Mouse (Mus musculus): ENCODE measurements around the gene Yif1b.

Gene Yif1b

GRCm38 (mm10) chr7:29280801-29281200, 42.7 kb downstream of the Yif1b start:
- no peak for DNase-seq (ENCODE audit: low read depth, low spot score)

- DNase-seq (ENCODE audit: low read depth, low spot score): no peak
These were observed 43.3 kb downstream of the Yif1b start, which contains the start of gene Spint2 for GRCm38 (mm10) chr7:29281201-29282073. Gene Spint2, minus strand, starts transcription at chr7:29281912.

DNA sequence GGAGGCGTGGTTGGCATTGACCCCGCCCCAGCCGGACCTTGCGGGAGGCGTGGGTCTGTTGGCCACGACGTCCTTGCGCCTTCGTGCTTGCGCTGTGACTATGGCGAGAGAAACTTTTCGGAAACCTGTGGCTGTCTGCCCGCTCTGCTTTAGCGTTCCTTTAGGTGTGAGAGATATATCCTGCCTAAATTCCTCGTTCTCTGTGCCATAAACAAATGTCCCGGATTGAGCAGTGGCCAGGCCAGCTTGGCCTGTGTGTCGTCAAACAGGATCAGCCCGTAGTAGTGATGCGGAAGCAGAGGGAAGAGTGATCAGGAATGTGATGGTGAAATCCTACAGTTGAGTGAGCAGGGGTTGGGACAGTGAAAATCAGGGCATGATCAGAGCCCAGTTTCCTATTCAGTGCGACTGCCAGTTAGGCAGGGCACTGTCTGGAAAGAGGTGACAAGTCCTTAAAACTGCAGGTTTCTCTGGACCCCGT, 44.0 kb downstream of the Yif1b start:
- no peak for DNase-seq (ENCODE audit: low read depth, low spot score)

DNA sequence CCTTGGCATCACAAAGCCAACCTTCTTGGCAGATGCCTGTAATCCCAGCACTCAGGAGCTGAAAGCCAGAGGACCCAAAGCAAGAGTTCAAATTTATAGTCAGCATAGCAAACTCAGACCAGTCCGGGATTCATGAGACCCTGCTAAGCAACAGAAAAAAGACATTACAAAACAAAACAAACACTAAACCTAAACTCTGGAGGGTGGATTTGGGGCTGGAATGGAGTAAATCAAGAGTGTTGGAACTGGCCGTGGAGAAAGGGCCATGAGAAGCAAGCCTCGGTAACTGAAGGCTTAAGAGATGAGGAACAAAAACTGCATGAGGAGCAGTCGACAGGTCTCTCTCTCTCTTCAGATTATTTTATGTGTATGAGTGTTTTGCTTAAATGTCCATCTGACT, 45.7 kb downstream of the Yif1b start:
- no peak for DNase-seq (ENCODE audit: low read depth, low spot score)

DNA sequence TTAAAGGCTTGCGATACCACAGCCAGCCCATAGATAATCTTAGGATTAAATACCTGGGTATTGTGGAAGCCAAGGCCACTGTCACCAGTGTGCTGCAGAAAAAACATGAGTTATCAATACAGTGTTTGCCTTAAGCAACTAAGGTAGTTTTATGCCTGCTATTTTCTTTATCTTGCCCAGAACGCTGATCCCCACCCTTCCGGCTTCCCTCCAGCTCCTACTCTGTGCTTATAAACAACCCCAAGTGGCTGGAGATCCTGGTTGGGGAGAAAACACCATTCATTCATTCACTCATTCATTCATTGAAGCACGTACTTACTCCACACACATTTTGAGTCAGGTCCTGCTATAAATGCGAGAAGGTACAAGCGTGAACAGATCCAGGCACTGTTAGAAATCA, 46.4 kb downstream of the Yif1b start:
- no peak for DNase-seq (ENCODE audit: low read depth, low spot score)

GRCm38 (mm10) chr7:29287481-29287880, 49.4 kb downstream of the Yif1b start:
- no peak for DNase-seq (ENCODE audit: low read depth, low spot score)

- no peak for DNase-seq (ENCODE audit: low read depth, low spot score)
These were observed 50.0 kb downstream of the Yif1b start for GRCm38 (mm10) chr7:29288079-29288478.

- no peak for DNase-seq (ENCODE audit: low read depth, low spot score)
These were observed 51.0 kb downstream of the Yif1b start, which contains the start of gene Ppp1r14a for GRCm38 (mm10) chr7:29288942-29289638. Gene Ppp1r14a, plus strand, starts transcription at chr7:29289308.

DNA sequence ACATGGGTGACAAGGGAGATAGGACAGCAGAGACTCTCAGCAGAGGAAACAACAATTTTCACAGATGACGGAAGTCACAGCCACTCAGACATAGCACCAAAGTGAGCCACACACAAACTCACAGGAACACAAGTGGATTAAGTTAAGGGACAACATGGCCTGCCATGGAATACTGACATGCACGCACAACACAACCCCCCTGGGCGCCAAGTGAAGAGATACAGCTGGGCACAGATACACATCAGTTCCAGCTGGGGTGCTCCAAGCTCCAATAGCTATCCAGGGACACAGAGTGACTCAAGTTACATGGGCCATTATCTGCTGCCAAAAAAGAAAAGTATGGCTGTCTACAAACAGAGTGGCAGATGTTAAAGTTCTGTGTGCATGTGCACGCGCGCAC, 51.7 kb downstream of the Yif1b start:
- no peak for DNase-seq (ENCODE audit: low read depth, low spot score)

- no peak for DNase-seq (ENCODE audit: low read depth, low spot score)
These were observed 52.8 kb downstream of the Yif1b start for GRCm38 (mm10) chr7:29290691-29291485.

DNA sequence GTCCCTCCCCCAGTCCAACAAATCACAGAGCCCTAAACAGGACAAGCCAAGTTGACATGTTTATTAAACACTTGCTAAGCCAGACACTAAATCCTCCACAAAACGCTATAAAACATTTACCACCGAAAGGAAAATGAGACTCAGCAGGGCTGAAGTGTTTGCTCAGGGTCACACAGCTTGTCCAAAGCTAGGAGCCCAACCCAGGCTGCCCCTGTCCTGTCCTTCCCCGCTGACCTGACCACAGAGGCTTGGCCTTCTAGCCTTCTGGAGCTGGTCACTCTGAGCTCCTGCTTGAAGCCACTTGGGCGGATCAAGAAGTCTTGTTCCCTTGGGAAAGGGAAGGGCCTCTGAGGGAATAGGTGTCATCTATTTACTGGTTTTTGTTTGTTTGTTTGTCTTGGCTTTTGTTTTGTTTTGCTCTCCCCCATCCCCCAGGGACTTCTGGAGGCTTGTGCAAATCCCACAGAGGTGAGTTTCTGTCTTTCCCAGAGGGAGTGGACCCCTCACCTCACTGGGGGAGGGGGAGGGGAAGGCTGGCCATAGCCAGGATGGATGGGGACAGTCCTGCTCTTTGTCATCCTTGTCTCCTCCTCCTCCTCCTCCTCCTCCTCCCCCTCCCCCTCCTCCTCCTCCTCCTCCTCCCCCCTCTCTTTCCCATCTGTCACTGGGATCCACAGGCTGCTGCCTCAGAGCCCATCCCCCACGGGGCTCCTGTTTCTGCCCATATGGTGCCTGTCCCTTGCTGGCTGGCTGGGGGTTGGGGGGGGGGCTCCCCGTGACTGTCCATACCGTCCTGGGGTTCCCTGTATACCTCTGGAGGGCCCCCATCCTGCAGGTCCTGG, 53.7 kb downstream of the Yif1b start:
- DNase-seq (ENCODE audit: low read depth, low spot score): no peak

- no peak for DNase-seq (ENCODE audit: low read depth, low spot score)
These were observed 54.4 kb downstream of the Yif1b start for GRCm38 (mm10) chr7:29292458-29293098.

- DNase-seq (ENCODE audit: low read depth, low spot score): no peak
These were observed 55.3 kb downstream of the Yif1b start for GRCm38 (mm10) chr7:29293131-29294065.

DNA sequence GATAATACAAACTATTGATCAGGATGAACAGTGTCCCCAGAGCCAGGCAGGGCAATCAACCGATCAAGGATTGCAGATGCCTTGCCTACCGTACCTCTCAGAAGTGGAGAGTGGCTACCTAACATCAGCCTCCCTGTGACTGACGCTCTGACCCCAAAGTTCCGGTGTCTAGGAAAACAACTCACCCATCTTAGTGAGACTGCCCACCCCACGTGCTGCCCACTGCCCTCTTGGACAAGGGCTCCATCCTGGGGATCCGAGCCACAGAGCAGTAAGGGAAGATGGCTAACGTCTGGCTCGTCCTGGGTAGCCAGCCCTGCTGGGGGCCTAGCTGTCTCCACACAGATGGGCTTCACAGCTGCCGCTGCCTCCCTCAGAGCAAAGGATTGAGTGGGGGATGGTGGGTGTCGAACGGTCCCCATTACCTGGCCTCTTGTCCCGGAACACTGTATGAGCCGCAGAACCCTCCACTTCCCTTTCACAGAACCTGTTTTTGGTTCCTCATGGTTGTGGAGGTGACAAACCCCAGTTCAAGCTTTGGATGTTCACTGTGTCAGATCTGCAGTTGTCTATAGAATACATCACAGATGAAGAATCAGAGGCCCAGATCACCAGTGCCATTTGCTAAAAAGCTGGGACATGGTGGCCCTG, 56.1 kb downstream of the Yif1b start:
- DNase-seq (ENCODE audit: low read depth, low spot score): no peak

DNA sequence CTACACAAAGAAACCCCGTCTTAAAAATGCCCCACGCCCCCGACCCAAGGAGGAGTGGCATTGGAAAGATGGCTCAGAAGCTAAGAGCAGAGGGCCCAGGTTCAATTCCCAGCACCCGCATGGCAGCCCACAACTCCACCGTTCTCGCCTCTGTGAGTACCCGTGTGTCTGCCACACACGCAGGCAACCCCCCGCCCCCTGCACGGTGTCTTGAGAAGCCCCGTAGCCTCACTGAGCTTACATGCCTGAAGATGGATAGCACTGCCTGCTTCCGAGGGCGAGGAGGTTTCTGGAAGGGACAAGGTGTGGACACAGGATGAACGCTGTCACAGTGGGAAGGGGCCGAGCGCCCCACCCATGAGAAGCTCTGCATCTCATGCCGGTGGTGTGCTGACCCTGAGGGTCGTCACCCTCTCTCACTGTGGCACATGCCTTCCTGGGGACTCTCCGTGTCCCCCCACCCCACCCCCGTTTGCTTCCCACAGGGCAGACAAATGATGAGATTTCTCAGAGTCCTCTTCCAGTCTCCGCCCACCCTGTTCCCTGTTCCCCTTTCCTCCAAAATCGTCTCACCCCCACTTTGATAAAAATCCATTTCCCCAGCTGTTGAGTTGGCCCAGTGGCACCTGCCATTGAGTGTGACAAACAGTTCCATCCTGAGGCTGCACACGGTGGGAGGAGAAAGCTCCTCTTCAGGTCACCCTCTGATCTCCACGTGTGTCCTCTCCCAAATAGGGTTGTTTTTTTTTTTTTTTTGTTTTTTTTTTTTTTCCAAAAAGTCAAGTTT, 57.9 kb downstream of the Yif1b start:
- no peak for DNase-seq (ENCODE audit: low read depth, low spot score)

DNA sequence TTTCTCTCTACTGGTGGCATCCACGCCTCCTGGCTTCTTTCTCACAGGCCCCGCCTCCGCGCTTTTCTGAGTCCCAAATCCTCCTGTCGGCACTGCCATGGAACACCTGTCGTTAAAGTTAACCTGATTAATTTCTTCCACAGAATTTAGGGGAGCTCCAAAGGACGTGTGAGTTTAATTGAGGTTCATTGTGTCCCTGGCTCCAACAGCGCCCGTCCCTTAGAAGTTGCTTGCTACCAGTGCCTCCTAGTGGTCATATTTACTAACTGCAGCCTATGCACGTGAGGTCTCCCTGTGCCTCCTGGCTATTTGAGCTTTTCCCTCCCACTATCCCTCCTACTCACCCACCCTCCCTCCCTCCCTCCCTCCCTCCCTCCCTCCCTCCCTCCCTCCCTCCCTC, 58.9 kb downstream of the Yif1b start:
- peak; percentile 67 for DNase-seq (ENCODE audit: low read depth, low spot score)
